Mouse (Mus musculus) layer of hippocampus, postnatal 36 days (tissue): ENCODE results near the gene Prdm5. TPM values are rescaled to one million over a fixed set of nuclear protein-coding genes. Genes with fewer than 3 reads are reported as not detected.

ENCODE experiments used
- DNase-seq, 2 experiments: peaks; one replicate each; pipeline ENCODE4 v3.0.0; 2022
- total RNA-seq, 2 experiments: library from RNA; stranded (reverse); gene quantifications; 2 replicates each; pipeline ENCODE4 v1.2.3; 2021

The Prdm5 gene
- total RNA-seq, 2 experiments from 2014 or later = 35.1 to 41.7 TPM

- DNase-seq = no peak
Observed at GRCm38 (mm10) chr6:65935566-65936281, 156.9 kb downstream of the Prdm5 start.

GRCm38 (mm10) chr6:65950492-65950891 is 171.7 kb downstream of the Prdm5 start:
- no peak for DNase-seq

- no peak for DNase-seq
Observed at GRCm38 (mm10) chr6:65952309-65952708, 173.5 kb downstream of the Prdm5 start, which contains the start of gene 4930544G11Rik. 4930544G11Rik (plus strand) TSS chr6:65952609.

- DNase-seq = no peak
Observed at GRCm38 (mm10) chr6:65969386-65970111, 190.8 kb downstream of the Prdm5 start.

DNA sequence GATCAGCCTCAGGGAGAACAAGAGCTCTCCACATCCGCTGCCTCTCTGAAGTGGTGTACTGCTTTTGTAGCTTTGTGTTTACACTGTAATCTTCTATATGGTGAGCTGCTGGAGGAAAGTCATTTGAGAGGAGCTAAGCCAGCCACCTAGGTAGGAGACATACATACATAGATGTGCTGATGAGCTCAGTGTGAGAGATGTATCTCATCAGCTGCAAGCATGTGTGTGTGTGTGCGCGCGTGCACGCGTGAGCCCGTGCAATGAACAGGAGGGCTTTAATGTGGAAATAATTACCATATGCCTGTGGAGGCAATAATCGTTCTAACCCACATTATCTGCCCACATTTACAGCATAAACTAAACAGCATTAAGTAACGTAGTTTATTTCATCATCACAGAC is 191.6 kb downstream of the Prdm5 start:
- no peak for DNase-seq

Other genes starting within 250 kb of the Prdm5 start
- gene Ndnf, start 107.4 kb upstream of the Prdm5 start, total RNA-seq = 10 to 100 TPM; 20.6 to 23.1 TPM
- not detected for gene 4930544G11Rik, start 173.6 kb downstream of the Prdm5 start, total RNA-seq